Mouse (Mus musculus) CD4-positive helper T cell, adult 2 months (primary cell): ENCODE measurements around the gene Lrp2.

Experiments used
- DNase-seq: peaks from one replicate; pipeline ENCODE4 v3.0.0-alpha.2; 2012; ENCODE audit warnings: low read depth, missing footprints, low spot score

Lrp2 gene

GRCm38 (mm10) chr2:69585886-69586398 is at the start of gene Lrp2:
Gene Lrp2 (minus strand): TSS chr2:69586065.
- no peak for DNase-seq

- DNase-seq = peak; percentile 75
Measured at GRCm38 (mm10) chr2:69635064-69635701, 49.3 kb upstream of the Lrp2 start.

GRCm38 (mm10) chr2:69631449-69631848 is 45.6 kb upstream of the Lrp2 start:
- peak; percentile 17 for DNase-seq

- DNase-seq = no peak
Measured at GRCm38 (mm10) chr2:69630792-69631191, 44.9 kb upstream of the Lrp2 start.

GRCm38 (mm10) chr2:69629914-69630313 is 44.0 kb upstream of the Lrp2 start:
- DNase-seq = no peak

- no peak for DNase-seq
Measured at GRCm38 (mm10) chr2:69629215-69629614, 43.4 kb upstream of the Lrp2 start.

GRCm38 (mm10) chr2:69619286-69619685 is 33.4 kb upstream of the Lrp2 start:
- no peak for DNase-seq

GRCm38 (mm10) chr2:69618336-69618735 is 32.5 kb upstream of the Lrp2 start:
- no peak for DNase-seq

GRCm38 (mm10) chr2:69613237-69613636 is 27.4 kb upstream of the Lrp2 start:
- DNase-seq = peak; percentile 31

- no peak for DNase-seq
Measured at GRCm38 (mm10) chr2:69612716-69613115, 26.9 kb upstream of the Lrp2 start.

GRCm38 (mm10) chr2:69612237-69612636 is 26.4 kb upstream of the Lrp2 start:
- no peak for DNase-seq

- no peak for DNase-seq
Measured at GRCm38 (mm10) chr2:69606621-69607020, 20.8 kb upstream of the Lrp2 start.

GRCm38 (mm10) chr2:69603726-69604393 is 18.0 kb upstream of the Lrp2 start:
- no peak for DNase-seq

- no peak for DNase-seq
Measured at GRCm38 (mm10) chr2:69593168-69593567, 7.3 kb upstream of the Lrp2 start.

- no peak for DNase-seq
Measured at GRCm38 (mm10) chr2:69592536-69592935, 6.7 kb upstream of the Lrp2 start.

GRCm38 (mm10) chr2:69591966-69592505 is 6.2 kb upstream of the Lrp2 start:
- no peak for DNase-seq

GRCm38 (mm10) chr2:69590548-69590947 is 4.7 kb upstream of the Lrp2 start:
- no peak for DNase-seq

- no peak for DNase-seq
Measured at GRCm38 (mm10) chr2:69587896-69588295, 2.0 kb upstream of the Lrp2 start.

- DNase-seq = no peak
Measured at GRCm38 (mm10) chr2:69586821-69587728, 1.2 kb upstream of the Lrp2 start.

- peak; percentile 6 for DNase-seq
Measured at GRCm38 (mm10) chr2:69585191-69585885, 527 bp downstream of the Lrp2 start.
